10 mouse cellular contexts compared by ENCODE assay signal in genomic region chr7:133244601-133245000, GRCm38 (mm10).
DNase-seq lines count a peak whose midpoint lies in the region; ATAC-seq and TF ChIP-seq lines count a peak whose summit lies in the region.
"Had no signal": no experiment of that assay in that cellular context is flagged by ENCODE, and none has a peak within 500 bp of the region (broad histone marks: within the 10 kb centered on the region; RNA-seq: fewer than 3 reads in every experiment).

No protein-coding gene starts in this region.

- no peak overlapping the region for H3K27ac ChIP-seq in heart, embryonic 13.5 days (replicated peaks)
- no peak overlapping the region for H3K27ac ChIP-seq in lung, embryonic 15.5 days
- no peak overlapping the region for H3K27ac ChIP-seq in lung, postnatal 0 days (ENCODE audit: low read length)

- no peaks in the 10 kb centered on the region for H3K36me3 ChIP-seq in heart, embryonic 13.5 days
- no peaks in the 10 kb centered on the region for H3K36me3 ChIP-seq in lung, embryonic 15.5 days
- H3K36me3 ChIP-seq in lung, postnatal 0 days (ENCODE audit: insufficient read depth, low read length): no peaks in the 10 kb centered on the region

- no peak for ATAC-seq in heart, embryonic 13.5 days (ENCODE audit: extremely low read depth, insufficient number of reproducible peaks, low FRiP score, low TSS enrichment)
- no peak for ATAC-seq in lung, embryonic 15.5 days (ENCODE audit: borderline replicate concordance, extremely low read depth, low FRiP score, low TSS enrichment)
- ATAC-seq in lung, postnatal 0 days: no peak
- no peak for ATAC-seq in inflammation-experienced regulatory T-cells, adult 6 months

- H3K27me3 ChIP-seq in heart, embryonic 13.5 days (replicated peaks): peaks cover 41% of the 10 kb centered on the region
- H3K27me3 ChIP-seq in lung, embryonic 15.5 days: no peaks in the 10 kb centered on the region
- H3K27me3 ChIP-seq in lung, postnatal 0 days (replicated peaks; ENCODE audit: insufficient read depth, low read length): no peaks in the 10 kb centered on the region

- H3K9ac ChIP-seq in heart, embryonic 13.5 days: no peak overlapping the region
- H3K9ac ChIP-seq in lung, embryonic 15.5 days: no peak overlapping the region
- no peak overlapping the region for H3K9ac ChIP-seq in lung, postnatal 0 days (replicated peaks; ENCODE audit: low read depth)

- DNase-seq in heart, postnatal 4 days: no peak
- DNase-seq in lung, postnatal 0 days (ENCODE audit: low spot score): no peak
- peak; percentile 21 to 23 for DNase-seq in layer of hippocampus, postnatal 10 days (ENCODE audit: low spot score in 2 of 2)
- DNase-seq in right cerebral cortex, postnatal 36 days (ENCODE audit: low spot score in 2 of 2): peak; percentile 63 to 67
- DNase-seq in spleen, adult 12 weeks (ENCODE audit: low spot score): no peak
- DNase-seq: adrenal gland, adult 2 months; gastrocnemius, postnatal 14 days had no signal

- no peak for TF ChIP-seq EP300 in lung, postnatal 0 days (IDR thresholded peaks at IDR 0.05)

- no peaks in the 10 kb centered on the region for H3K4me1 ChIP-seq in heart, embryonic 13.5 days
- peaks cover 7% of the 10 kb centered on the region; the same call in 1 of the 2 replicates for H3K4me1 ChIP-seq in lung, embryonic 15.5 days
- no peaks in the 10 kb centered on the region for H3K4me1 ChIP-seq in lung, postnatal 0 days (ENCODE audit: insufficient read depth, low read depth, low read length)

- H3K4me2 ChIP-seq in heart, embryonic 13.5 days: peak overlapping the region; percentile 7; the same call in 1 of the 2 replicates
- H3K4me2 ChIP-seq in lung, embryonic 15.5 days: peak overlapping the region; percentile 39; the same call in 1 of the 2 replicates
- no peak overlapping the region for H3K4me2 ChIP-seq in lung, postnatal 0 days (replicated peaks; ENCODE audit: low read depth, low read length)

- no peak overlapping the region for H3K4me3 ChIP-seq in heart, embryonic 13.5 days
- no peak overlapping the region for H3K4me3 ChIP-seq in lung, embryonic 15.5 days
- no peak overlapping the region for H3K4me3 ChIP-seq in lung, postnatal 0 days (ENCODE audit: low read depth, low read length)

- no peaks in the 10 kb centered on the region for H3K9me3 ChIP-seq in heart, embryonic 13.5 days
- H3K9me3 ChIP-seq in lung, embryonic 15.5 days: no peaks in the 10 kb centered on the region
- no peaks in the 10 kb centered on the region for H3K9me3 ChIP-seq in lung, postnatal 0 days (ENCODE audit: low read length)

- 50% methylated on average over 11 of the region's 11 CpGs for WGBS in heart, embryonic 13.5 days
- WGBS in lung, embryonic 15.5 days: 17% methylated on average over 11 of the region's 11 CpGs
- 13% methylated on average over 11 of the region's 11 CpGs for WGBS in lung, postnatal 0 days

- no peak for TF ChIP-seq CTCF in lung, postnatal 0 days (IDR thresholded peaks at IDR 0.05)

Comparison
In these comparisons a context has a peak if more than half of its experiments do, and no peak if none do; other contexts are left out.
1. DNase-seq: peak in layer of hippocampus, postnatal 10 days (2 of 2) and right cerebral cortex, postnatal 36 days (2 of 2); none in heart, postnatal 4 days (single experiment), lung, postnatal 0 days (single experiment) and spleen, adult 12 weeks (single experiment).